Mouse (Mus musculus) liver, adult 2 months (tissue): ENCODE measurements around the gene Gmfb. TPM values are rescaled to one million over a fixed set of nuclear protein-coding genes. Genes with fewer than 3 reads are reported as not detected.
A peak's percentile ranks its signal among the peaks of the same experiment; 100 is the strongest.
"Not testable (repeated sequence)": the region's sequence is repeated elsewhere in the genome, so short reads cannot be mapped to it uniquely, and the experiment has no call there.

Source experiments
- DNase-seq: peaks from one replicate; pipeline ENCODE4 v3.0.0-alpha.2; 2011; ENCODE audit warnings: low read depth, low spot score; ENCODE audit errors: extremely low read depth
- H3K27ac ChIP-seq: fragments of 200-500 bp; replicated peaks from 2 replicates; pipeline ENCODE4 v1.5.1; 2012; ENCODE audit warnings: low read depth, mild to moderate bottlenecking, control low read depth, inconsistent platforms, low read length; ENCODE audit not compliant: insufficient read depth
- H3K27me3 ChIP-seq: fragments of 200-500 bp; 2 replicates; pipeline ENCODE4 v1.6.1; 2012; ENCODE audit warnings: mild to moderate bottlenecking, moderate library complexity, low read length, inconsistent platforms; ENCODE audit not compliant: control insufficient read depth, insufficient read depth
- H3K36me3 ChIP-seq: fragments of 200-500 bp; 2 replicates; pipeline ENCODE4 v1.6.1; 2012; ENCODE audit warnings: low read length, inconsistent platforms; ENCODE audit not compliant: control insufficient read depth, insufficient read depth
- H3K4me1 ChIP-seq: fragments of 200-500 bp; 2 replicates; pipeline ENCODE4 v1.6.1; 2011; ENCODE audit warnings: low read length; ENCODE audit not compliant: control insufficient read depth, insufficient read depth
- H3K4me3 ChIP-seq: fragments of 200-500 bp; 2 replicates; pipeline ENCODE4 v1.5.1; 2011; ENCODE audit warnings: low read depth, mild to moderate bottlenecking, control low read depth, low read length, moderate library complexity; ENCODE audit not compliant: insufficient read depth
- H3K79me2 ChIP-seq: fragments of 200-500 bp; 2 replicates; pipeline ENCODE4 v1.6.1; 2012; ENCODE audit warnings: inconsistent platforms, mild to moderate bottlenecking, low read length, moderate library complexity; ENCODE audit not compliant: control insufficient read depth, insufficient read depth
- H3K9ac ChIP-seq: fragments of 200-500 bp; 2 replicates; pipeline ENCODE4 v1.6.1; 2012; ENCODE audit warnings: low read depth, mild to moderate bottlenecking, control low read depth, inconsistent platforms, low read length
- CTCF ChIP-seq: fragments of 200-500 bp; IDR thresholded peaks from 2 replicates; pipeline ENCODE4 v1.5.1; 2011; ENCODE audit warnings: low read depth, low read length, control low read depth
- POLR2A ChIP-seq: fragments of 200-500 bp; IDR thresholded peaks from 2 replicates; pipeline ENCODE4 v1.6.1; 2011; ENCODE audit warnings: low read length, control low read depth; ENCODE audit not compliant: insufficient read depth; ENCODE audit errors: extremely low read depth
- WGBS: fragments of 180-500 bp; shearing (Covaris S2); methylation state at CpG from one replicate; pipeline ENCODE4 v1.1.7; 2018; 5-methylcytosine and 5-hydroxymethylcytosine counted together
- polyA plus RNA-seq: library from polyadenylated mRNA; depleted of rRNA; stranded (reverse); fragments of >200 nt; gene quantifications from 2 replicates; pipeline ENCODE4 v1.2.3, GENCODE M21; 2012
- total RNA-seq: library from RNA; depleted of rRNA; stranded (reverse); fragments of >200 nt; gene quantifications from 2 replicates; pipeline ENCODE4 v1.2.3, GENCODE M21; 2014

The Gmfb gene
- total and polyA plus RNA-seq, 2 experiments, result 3.6 to 27.2 TPM

DNA sequence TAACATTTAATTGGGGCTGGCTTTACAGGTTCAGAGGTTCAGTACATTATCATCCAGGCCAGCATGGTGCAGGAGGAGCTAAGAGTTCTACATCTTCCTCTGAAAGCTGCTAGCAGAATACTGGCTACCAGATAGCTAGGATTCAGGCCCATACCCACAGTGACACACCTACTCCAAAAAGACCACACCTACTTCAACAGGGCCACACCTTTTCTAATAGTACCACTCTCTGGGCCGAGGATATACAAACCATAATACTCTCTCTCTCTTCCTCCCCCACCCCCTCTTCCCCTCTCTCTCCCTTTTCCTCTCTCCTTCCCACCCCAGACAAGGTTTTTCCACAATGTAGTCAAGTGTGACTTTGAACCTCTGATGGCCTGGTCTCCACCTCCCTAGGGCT, 5.4 kb upstream of the Gmfb start:
- 84% methylated on average over 1 of the region's 1 CpGs for WGBS

GRCm38 (mm10) chr14:46823996-46824395, 2.0 kb upstream of the Gmfb start:
- no peaks in the 10 kb centered on the region for H3K27me3 ChIP-seq
- no peak for TF ChIP-seq POLR2A
- no peak for TF ChIP-seq CTCF
- DNase-seq, result peak; percentile 52
- H3K79me2 ChIP-seq, result peaks cover 10% of the 10 kb centered on the region; the same call in 1 of the 2 replicates
- peaks cover 8% of the 10 kb centered on the region for H3K4me1 ChIP-seq
- H3K36me3 ChIP-seq, result no peaks in the 10 kb centered on the region
- no peak overlapping the region for H3K27ac ChIP-seq
- H3K4me3 ChIP-seq, result no peak overlapping the region
- no peak overlapping the region for H3K9ac ChIP-seq
- WGBS, result 66% methylated on average over 2 of the region's 2 CpGs

More for the DNA sequence above, 5.4 kb upstream of the Gmfb start:
- H3K79me2 ChIP-seq, result peaks cover 3% of the 10 kb centered on the region; the same call in 1 of the 2 replicates
- no peaks in the 10 kb centered on the region for H3K36me3 ChIP-seq
- H3K4me3 ChIP-seq, result no peak overlapping the region
- no peak overlapping the region for H3K9ac ChIP-seq
- DNase-seq, result no peak
- TF ChIP-seq POLR2A, result no peak
- no peak for TF ChIP-seq CTCF
- no peaks in the 10 kb centered on the region for H3K27me3 ChIP-seq
- H3K4me1 ChIP-seq, result peaks cover 7% of the 10 kb centered on the region
- no peak overlapping the region for H3K27ac ChIP-seq

GRCm38 (mm10) chr14:46821271-46821872, 670 bp downstream of the Gmfb start:
- DNase-seq, result peak; percentile 82
- peak overlapping the region; percentile 85 for H3K27ac ChIP-seq
- H3K9ac ChIP-seq, result peak overlapping the region; percentile 84
- under 1% methylated on average over 11 of the region's 11 CpGs for WGBS
- peaks cover under 1% of the 10 kb centered on the region; the same call in 1 of the 2 replicates for H3K36me3 ChIP-seq
- peaks cover 10% of the 10 kb centered on the region; the same call in 1 of the 2 replicates for H3K79me2 ChIP-seq
- peak overlapping the region; percentile 83 for H3K4me3 ChIP-seq
- TF ChIP-seq POLR2A (no peak), CTCF (no peak)
- H3K27me3 ChIP-seq, result no peaks in the 10 kb centered on the region
- peaks cover 15% of the 10 kb centered on the region for H3K4me1 ChIP-seq

DNA sequence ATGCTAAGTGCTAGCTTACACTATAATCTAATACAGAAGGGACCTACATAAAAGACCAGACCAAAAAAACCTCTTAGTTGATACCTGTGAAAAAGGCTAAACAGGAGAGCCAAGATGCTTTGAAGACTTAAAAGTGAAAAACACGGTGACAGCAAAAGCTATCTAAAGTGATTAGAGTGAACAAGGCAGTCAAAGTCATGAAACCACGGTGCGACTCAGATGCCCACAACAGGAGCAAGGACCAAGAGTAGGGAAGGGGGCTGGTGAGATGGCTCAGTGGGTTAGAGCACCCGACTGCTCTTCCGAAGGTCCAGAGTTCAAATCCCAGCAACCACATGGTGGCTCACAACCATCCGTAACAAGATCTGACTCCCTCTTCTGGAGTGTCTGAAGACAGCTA, 2.1 kb downstream of the Gmfb start:
- Histone ChIP-seq H3K79me2 (peaks cover 14% of the 10 kb centered on the region; the same call in 1 of the 2 replicates), H3K4me1 (peaks cover 15% of the 10 kb centered on the region)
- H3K9ac ChIP-seq, H3K27ac ChIP-seq, DNase-seq, H3K27me3 ChIP-seq, H3K4me3 ChIP-seq, H3K36me3 ChIP-seq: not testable (repeated sequence)
- 88% methylated on average over 6 of the region's 6 CpGs for WGBS

DNA sequence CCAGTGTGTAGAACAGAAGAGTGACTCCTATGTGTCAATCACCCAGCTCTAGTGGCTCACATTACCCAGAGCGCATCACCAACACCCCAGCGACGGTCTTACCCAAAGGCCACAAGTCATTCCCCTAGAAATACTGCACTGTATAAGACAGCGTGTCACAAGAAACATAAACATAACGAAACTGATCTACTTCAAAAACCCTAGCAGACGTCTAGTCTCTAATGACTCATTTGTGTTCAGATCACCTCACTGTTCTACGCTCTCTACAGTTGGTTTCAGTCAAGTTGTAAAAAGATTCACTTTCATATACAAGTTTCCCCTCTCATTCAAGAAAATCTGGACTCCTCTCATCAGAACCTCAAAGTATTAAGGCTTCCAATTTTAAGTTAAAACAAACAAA, 3.3 kb downstream of the Gmfb start:
- TF ChIP-seq POLR2A, result no peak
- TF ChIP-seq CTCF, result no peak
- H3K4me1 ChIP-seq, result peaks cover 12% of the 10 kb centered on the region
- 88% methylated on average over 7 of the region's 7 CpGs for WGBS
- H3K27me3 ChIP-seq, result no peaks in the 10 kb centered on the region
- no peak for DNase-seq
- H3K36me3 ChIP-seq, result peaks cover 18% of the 10 kb centered on the region
- H3K4me3 ChIP-seq, result no peak overlapping the region
- no peak overlapping the region for H3K27ac ChIP-seq
- peaks cover 14% of the 10 kb centered on the region; the same call in 1 of the 2 replicates for H3K79me2 ChIP-seq
- no peak overlapping the region for H3K9ac ChIP-seq

DNA sequence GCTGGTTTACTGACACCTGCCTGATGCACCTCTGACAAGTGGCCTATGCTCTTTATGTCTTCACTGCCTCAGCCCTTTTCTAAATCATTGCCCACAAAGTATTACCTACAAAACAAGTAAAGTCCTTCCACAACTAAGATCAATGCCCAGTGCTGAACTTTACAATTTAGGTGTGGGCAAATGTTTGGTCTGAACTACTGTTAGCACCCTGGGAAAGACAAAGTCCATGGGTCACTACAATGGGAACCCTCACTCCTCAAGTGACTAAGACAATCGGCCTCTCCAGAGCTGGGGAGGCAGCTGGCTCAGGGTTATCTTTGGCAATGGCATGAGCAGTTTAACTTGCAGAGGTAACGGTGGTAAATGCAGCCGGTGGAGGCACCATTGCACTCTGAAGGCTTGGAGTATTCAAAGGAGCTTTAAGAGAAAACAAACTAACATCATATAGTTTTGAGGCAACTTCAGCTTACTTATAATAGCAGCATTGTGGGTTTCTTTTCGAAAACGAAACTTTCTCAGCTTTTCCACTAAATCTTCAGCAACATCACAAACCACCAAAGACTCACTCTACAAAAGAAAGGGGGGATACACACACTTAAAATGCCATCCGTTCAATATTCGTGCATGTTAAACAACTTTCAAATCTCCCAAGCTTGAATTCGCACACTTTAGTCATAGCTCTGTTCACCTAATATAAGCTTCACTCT, 5.0 kb downstream of the Gmfb start:
- peak; percentile 70 for DNase-seq
- Histone ChIP-seq H3K4me1 (peaks cover 12% of the 10 kb centered on the region), H3K27me3 (no peaks in the 10 kb centered on the region), H3K4me3 (no peak overlapping the region), H3K9ac (no peak overlapping the region), H3K36me3 (peaks cover 23% of the 10 kb centered on the region), H3K79me2 (peaks cover 14% of the 10 kb centered on the region; the same call in 1 of the 2 replicates), H3K27ac (no peak overlapping the region)
- TF ChIP-seq CTCF (no peak), POLR2A (no peak)
- WGBS, result 66% methylated on average over 8 of the region's 8 CpGs
